Mouse (Mus musculus) stomach, embryonic 16.5 days (tissue): ENCODE results near the gene Rps5. TPM values are rescaled to one million over a fixed set of nuclear protein-coding genes. Genes with fewer than 3 reads are reported as not detected.
"Not testable (repeated sequence)": the region's sequence is repeated elsewhere in the genome, so short reads cannot be mapped to it uniquely, and the experiment has no call there.

Source experiments
- ATAC-seq: fragments of 200-750 bp; cut with Nextera tagmentation; 2 replicates; pipeline ENCODE4 v1.8.0; 2017; ENCODE audit warnings: moderate number of reproducible peaks, moderate TSS enrichment; ENCODE audit not compliant: insufficient read depth, low FRiP score
- H3K27ac ChIP-seq: fragments of 300-500 bp; sonication (generic); 2 replicates; pipeline ENCODE4 v1.5.1; 2014; ENCODE audit warnings: low read length
- H3K27me3 ChIP-seq: fragments of 300-500 bp; sonication (generic); 2 replicates; pipeline ENCODE4 v1.6.1; 2014; ENCODE audit warnings: low read length, control low read depth, mixed read lengths; ENCODE audit not compliant: control insufficient read depth, insufficient read depth
- H3K36me3 ChIP-seq: fragments of 300-500 bp; sonication (generic); 2 replicates; pipeline ENCODE4 v1.6.1; 2014; ENCODE audit warnings: low read length; ENCODE audit not compliant: control insufficient read depth, insufficient read depth
- H3K4me1 ChIP-seq: fragments of 300-500 bp; sonication (generic); 2 replicates; pipeline ENCODE4 v1.6.1; 2014; ENCODE audit warnings: low read length, control low read depth, mixed read lengths; ENCODE audit not compliant: control insufficient read depth, insufficient read depth
- H3K4me2 ChIP-seq: fragments of 300-500 bp; sonication (generic); 2 replicates; pipeline ENCODE4 v1.6.1; 2014; ENCODE audit warnings: low read depth, low read length, mixed read lengths
- H3K4me3 ChIP-seq: fragments of 300-500 bp; sonication (generic); replicated peaks from 2 replicates; pipeline ENCODE4 v1.5.1; 2014; ENCODE audit warnings: mild to moderate bottlenecking, low read length
- H3K9ac ChIP-seq: fragments of 300-500 bp; sonication (generic); 2 replicates; pipeline ENCODE4 v1.6.1; 2014; ENCODE audit warnings: low read length
- H3K9me3 ChIP-seq: fragments of 300-500 bp; sonication (generic); replicated peaks from 2 replicates; pipeline ENCODE4 v1.6.1; 2016; ENCODE audit warnings: low read length, control low read depth; ENCODE audit not compliant: control insufficient read depth
- WGBS: fragments of 180-500 bp; shearing (Covaris S2); extraction: QIAGEN DNeasy Blood & Tissue Kit; methylation state at CpG from one replicate; pipeline ENCODE4 v1.1.7; 2014; 5-methylcytosine and 5-hydroxymethylcytosine counted together
- polyA plus RNA-seq: library from polyadenylated mRNA; unstranded; fragments of >200 nt; fragmentation: Nextera tagmentation; extraction: Ambion mirVana; gene quantifications from 2 replicates; pipeline ENCODE4 v1.2.1, GENCODE M21; 2015

The Rps5 gene
- polyA plus RNA-seq, 1 experiment from 2014 or later: 872 TPM

- no peaks in the 10 kb centered on the region for H3K27me3 ChIP-seq
- H3K4me2 ChIP-seq: no peak overlapping the region
- 72% methylated on average over 1 of the region's 1 CpGs for whole genome bisulfite sequencing
- no peaks in the 10 kb centered on the region for H3K4me1 ChIP-seq
- no peaks in the 10 kb centered on the region for H3K9me3 ChIP-seq
- ATAC-seq: no peak
- H3K36me3 ChIP-seq: peaks cover 16% of the 10 kb centered on the region
- H3K27ac ChIP-seq: no peak overlapping the region
- H3K4me3 ChIP-seq: no peak overlapping the region
- no peak overlapping the region for H3K9ac ChIP-seq
Measured at GRCm38 (mm10) chr7:12891334-12891733, 30.8 kb upstream of the Rps5 start.

- Histone ChIP-seq H3K27me3 (no peaks in the 10 kb centered on the region), H3K4me1 (peaks cover 7% of the 10 kb centered on the region), H3K9ac (peak within 1 kb of the TSS; percentile 81), H3K4me2 (peak within 1 kb of the TSS; percentile 53), H3K36me3 (no peaks in the 10 kb centered on the region), H3K4me3 (peak within 1 kb of the TSS; percentile 80), H3K9me3 (no peaks in the 10 kb centered on the region), H3K27ac (peak within 1 kb of the TSS; percentile 38; the same call in 1 of the 2 replicates)
- ATAC-seq: peak; percentile 99
- 5% methylated on average over 36 of the region's 36 CpGs for WGBS
Measured at GRCm38 (mm10) chr7:12897655-12898410, 24.3 kb upstream of the Rps5 start, which contains the start of gene Zscan22. TSS of gene Zscan22 (plus strand) at chr7:12897815.

- Histone ChIP-seq H3K9me3 (no peaks in the 10 kb centered on the region), H3K4me2 (no peak overlapping the region), H3K27me3 (no peaks in the 10 kb centered on the region), H3K27ac (no peak overlapping the region), H3K4me3 (no peak overlapping the region), H3K9ac (no peak overlapping the region), H3K4me1 (peaks cover 7% of the 10 kb centered on the region), H3K36me3 (no peaks in the 10 kb centered on the region)
- ATAC-seq: no peak
- WGBS: 87% methylated on average over 5 of the region's 5 CpGs
Measured at GRCm38 (mm10) chr7:12901517-12901916, 20.6 kb upstream of the Rps5 start.

- no peak overlapping the region for H3K4me3 ChIP-seq
- peaks cover 4% of the 10 kb centered on the region for H3K4me1 ChIP-seq
- ATAC-seq: no peak
- WGBS: 53% methylated on average over 10 of the region's 10 CpGs
- H3K36me3 ChIP-seq: peaks cover 5% of the 10 kb centered on the region; the same call in 1 of the 2 replicates
- no peaks in the 10 kb centered on the region for H3K9me3 ChIP-seq
- no peak overlapping the region for H3K27ac ChIP-seq
- H3K4me2 ChIP-seq: no peak overlapping the region
- no peaks in the 10 kb centered on the region for H3K27me3 ChIP-seq
- no peak overlapping the region for H3K9ac ChIP-seq
Measured at GRCm38 (mm10) chr7:12903623-12904022, 18.5 kb upstream of the Rps5 start.

GRCm38 (mm10) chr7:12905146-12905545, 16.9 kb upstream of the Rps5 start:
- Histone ChIP-seq H3K4me3 (no peak overlapping the region), H3K36me3 (peaks cover 6% of the 10 kb centered on the region; the same call in 1 of the 2 replicates), H3K4me2 (no peak overlapping the region), H3K4me1 (no peaks in the 10 kb centered on the region), H3K9me3 (no peaks in the 10 kb centered on the region), H3K27me3 (no peaks in the 10 kb centered on the region), H3K27ac (no peak overlapping the region), H3K9ac (no peak overlapping the region)
- ATAC-seq: no peak
- WGBS: 88% methylated on average over 1 of the region's 1 CpGs

GRCm38 (mm10) chr7:12909498-12909962, 12.6 kb upstream of the Rps5 start:
- peak overlapping the region; percentile 76 for H3K9ac ChIP-seq
- peak; percentile 24; the same call in 1 of the 2 replicates for ATAC-seq

GRCm38 (mm10) chr7:12910181-12910668, 11.9 kb upstream of the Rps5 start:
- no peaks in the 10 kb centered on the region for H3K27me3 ChIP-seq
- peak overlapping the region; percentile 58 for H3K4me3 ChIP-seq
- H3K27ac ChIP-seq: peak overlapping the region; percentile 91
- peak overlapping the region; percentile 48 for H3K4me2 ChIP-seq
- H3K36me3 ChIP-seq: peaks cover 6% of the 10 kb centered on the region; the same call in 1 of the 2 replicates
- H3K9me3 ChIP-seq: no peaks in the 10 kb centered on the region
- peak overlapping the region; percentile 76 for H3K9ac ChIP-seq
- ATAC-seq: peak; percentile 85
- no peaks in the 10 kb centered on the region for H3K4me1 ChIP-seq
- 5% methylated on average over 19 of the region's 19 CpGs for WGBS

More at GRCm38 (mm10) chr7:12909498-12909962, 12.6 kb upstream of the Rps5 start:
- Histone ChIP-seq H3K4me1 (no peaks in the 10 kb centered on the region), H3K27me3 (no peaks in the 10 kb centered on the region), H3K9me3 (no peaks in the 10 kb centered on the region), H3K4me2 (peak overlapping the region; percentile 48), H3K4me3 (peak overlapping the region; percentile 58), H3K36me3 (peaks cover 6% of the 10 kb centered on the region; the same call in 1 of the 2 replicates), H3K27ac (peak overlapping the region; percentile 91)
- 39% methylated on average over 7 of the region's 7 CpGs for WGBS

- Histone ChIP-seq H3K4me3 (no peak overlapping the region), H3K27me3 (no peaks in the 10 kb centered on the region), H3K9me3 (no peaks in the 10 kb centered on the region), H3K9ac (no peak overlapping the region), H3K27ac (no peak overlapping the region), H3K4me1 (no peaks in the 10 kb centered on the region), H3K36me3 (peaks cover 2% of the 10 kb centered on the region; the same call in 1 of the 2 replicates), H3K4me2 (no peak overlapping the region)
- no peak for ATAC-seq
Measured at GRCm38 (mm10) chr7:12913556-12913955, 8.5 kb upstream of the Rps5 start.

GRCm38 (mm10) chr7:12920495-12920894, 1.6 kb upstream of the Rps5 start:
- Histone ChIP-seq H3K4me1 (peaks cover 12% of the 10 kb centered on the region), H3K36me3 (peaks cover 24% of the 10 kb centered on the region)
- not testable (repeated sequence) for H3K9me3 ChIP-seq, H3K27ac ChIP-seq, H3K4me2 ChIP-seq, ATAC-seq, H3K9ac ChIP-seq, H3K27me3 ChIP-seq, H3K4me3 ChIP-seq
- whole genome bisulfite sequencing: 75% methylated on average over 7 of the region's 8 CpGs
